20 mouse cellular contexts compared by ENCODE assay signal in the genomic region with DNA sequence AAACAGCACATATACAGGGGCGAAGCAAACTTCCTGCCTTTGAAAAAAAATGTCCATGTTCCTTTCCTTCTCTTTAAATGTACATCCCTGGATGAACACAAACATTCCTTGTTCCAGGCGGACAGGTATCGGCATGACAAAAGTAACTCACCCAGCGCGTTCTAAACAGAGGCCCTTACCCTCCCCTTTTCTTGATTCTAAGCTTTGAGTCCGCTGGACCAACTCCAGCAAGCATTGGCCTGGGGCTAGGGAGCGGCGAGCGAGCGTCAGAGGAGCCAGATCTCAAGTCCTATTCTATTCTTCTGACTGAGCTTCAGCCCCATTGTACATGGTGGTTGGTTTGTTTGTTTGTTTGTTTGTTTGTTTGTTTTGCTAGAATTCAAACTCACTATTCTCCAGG.
DNase-seq lines count a peak whose midpoint lies in the region; ATAC-seq lines count a peak whose summit lies in the region.
"Had no signal": no experiment of that assay in that cellular context is flagged by ENCODE, and none has a peak within 500 bp of the region (broad histone marks: within the 10 kb centered on the region; RNA-seq: fewer than 3 reads in every experiment).

No protein-coding gene starts in this region.

- H3K4me3 ChIP-seq in heart, embryonic 12.5 days = no peak overlapping the region
- H3K4me3 ChIP-seq: layer of hippocampus, adult 2 months; midbrain, embryonic 12.5 days; neural tube, embryonic 12.5 days had no signal

- WGBS in heart, embryonic 12.5 days = 77% methylated on average over 10 of the region's 10 CpGs

- H3K36me3 ChIP-seq in heart, embryonic 12.5 days = no peaks in the 10 kb centered on the region
- H3K36me3 ChIP-seq: midbrain, embryonic 12.5 days; neural tube, embryonic 12.5 days had no signal

- no peak overlapping the region for H3K9ac ChIP-seq in heart, embryonic 12.5 days
- H3K9ac ChIP-seq: midbrain, embryonic 12.5 days; neural tube, embryonic 12.5 days had no signal

- no peak overlapping the region for H3K27ac ChIP-seq in heart, embryonic 12.5 days (ENCODE audit: poor library complexity, severe bottlenecking)
- H3K27ac ChIP-seq: layer of hippocampus, adult 2 months; macrophage; midbrain, embryonic 12.5 days; neural tube, embryonic 12.5 days had no signal

- intact Hi-C loops in left cerebral cortex, postnatal 4 days (cut with DNase I) = no loop called here
- intact Hi-C loops in left cerebral cortex, postnatal 25 days (cut with DNase I) = no loop called here

- ATAC-seq in heart, embryonic 12.5 days (ENCODE audit: insufficient number of reproducible peaks, low FRiP score) = no peak
- ATAC-seq in erythroid progenitor cell, adult 5-6 weeks (replicated peaks; ENCODE audit: low FRiP score, poor library complexity, severe bottlenecking) = no peak
- ATAC-seq: hindbrain, embryonic 16.5 days; intestine, embryonic 16.5 days; Patski had no signal

- no peaks in the 10 kb centered on the region for H3K9me3 ChIP-seq in heart, embryonic 12.5 days (replicated peaks)
- H3K9me3 ChIP-seq: midbrain, embryonic 12.5 days; neural tube, embryonic 12.5 days had no signal

- peaks cover 15% of the 10 kb centered on the region for H3K4me1 ChIP-seq in heart, embryonic 12.5 days (replicated peaks)
- H3K4me1 ChIP-seq: midbrain, embryonic 12.5 days; neural tube, embryonic 12.5 days had no signal

- DNase-seq in heart, adult 11 months = peak; percentile 43
- peak; percentile 14 for DNase-seq in left cerebral cortex, postnatal 4 days
- DNase-seq in left cerebral cortex, postnatal 25 days (ENCODE audit: low spot score in 2 of 2) = no peak
- DNase-seq in 3T3-L1 (ENCODE audit: low read depth, low spot score) = peak; percentile 20
- DNase-seq in NIH3T3 (ENCODE audit: low read depth) = peak; percentile 9
- no peak for DNase-seq in right cerebral cortex, postnatal 14 days
- DNase-seq: adrenal gland, postnatal 25 days; cerebellum, adult 11-12 months; layer of hippocampus, postnatal 36 days; lung, adult 18-20 months; thymus, postnatal 25 days had no signal

- H3K4me2 ChIP-seq in heart, embryonic 12.5 days = no peak overlapping the region
- H3K4me2 ChIP-seq: midbrain, embryonic 12.5 days; neural tube, embryonic 12.5 days had no signal

- H3K27me3 ChIP-seq in heart, embryonic 12.5 days (replicated peaks) = no peaks in the 10 kb centered on the region
- H3K27me3 ChIP-seq: midbrain, embryonic 12.5 days; neural tube, embryonic 12.5 days had no signal

Comparison
In these comparisons a context has a peak if more than half of its experiments do, and no peak if none do; other contexts are left out.
1. DNase-seq: peak in heart, adult 11 months (single experiment), left cerebral cortex, postnatal 4 days (single experiment), 3T3-L1 (single experiment) and NIH3T3 (single experiment); none in left cerebral cortex, postnatal 25 days (0 of 2) and right cerebral cortex, postnatal 14 days (single experiment).